Mouse (Mus musculus) lung, postnatal 0 days (tissue): ENCODE data around the gene Upp2. TPM values are rescaled to one million over a fixed set of nuclear protein-coding genes. Genes with fewer than 3 reads are reported as not detected.
A peak's percentile ranks its signal among the peaks of the same experiment; 100 is the strongest.

ENCODE experiments used
- ATAC-seq: fragments of 200-750 bp; cut with Nextera tagmentation; 2 replicates; pipeline ENCODE4 v1.8.0; 2017; ENCODE audit warnings: moderate library complexity
- DNase-seq: peaks from one replicate; pipeline ENCODE4 v3.0.0-alpha.2; 2016; ENCODE audit warnings: low spot score
- H3K27ac ChIP-seq: fragments of 300-500 bp; sonication (generic); 2 replicates; pipeline ENCODE4 v1.5.1; 2014; ENCODE audit warnings: antibody characterized with exemption, mild to moderate bottlenecking, low read length, mixed read lengths
- H3K27me3 ChIP-seq: fragments of 300-500 bp; sonication (generic); replicated peaks from 2 replicates; pipeline ENCODE4 v1.6.1; 2014; ENCODE audit warnings: low read length, mixed read lengths; ENCODE audit not compliant: insufficient read depth
- H3K36me3 ChIP-seq: fragments of 300-500 bp; sonication (generic); 2 replicates; pipeline ENCODE4 v1.6.1; 2014; ENCODE audit warnings: low read length, mixed read lengths; ENCODE audit not compliant: insufficient read depth
- H3K4me1 ChIP-seq: fragments of 300-500 bp; sonication (generic); 2 replicates; pipeline ENCODE4 v1.6.1; 2014; ENCODE audit warnings: antibody characterized with exemption, low read depth, low read length, mixed read lengths; ENCODE audit not compliant: insufficient read depth
- H3K4me2 ChIP-seq: fragments of 300-500 bp; sonication (generic); replicated peaks from 2 replicates; pipeline ENCODE4 v1.6.1; 2014; ENCODE audit warnings: low read depth, mild to moderate bottlenecking, low read length, moderate library complexity, mixed read lengths
- H3K4me3 ChIP-seq: fragments of 300-500 bp; sonication (generic); 2 replicates; pipeline ENCODE4 v1.5.1; 2014; ENCODE audit warnings: low read depth, low read length
- H3K9ac ChIP-seq: fragments of 300-500 bp; sonication (generic); replicated peaks from 2 replicates; pipeline ENCODE4 v1.6.1; 2014; ENCODE audit warnings: low read depth, mild to moderate bottlenecking
- H3K9me3 ChIP-seq: fragments of 300-500 bp; sonication (generic); 2 replicates; pipeline ENCODE4 v1.6.1; 2016; ENCODE audit warnings: low read length, mixed read lengths
- CTCF ChIP-seq: IDR thresholded peaks from 2 replicates; pipeline ENCODE4 v1.5.1; 2016; ENCODE audit warnings: antibody characterized with exemption, mild to moderate bottlenecking
- EP300 ChIP-seq: IDR thresholded peaks from 2 replicates; pipeline ENCODE4 v1.6.1; 2016; ENCODE audit warnings: antibody characterized with exemption, mild to moderate bottlenecking, control low read depth
- WGBS: fragments of 180-500 bp; shearing (Covaris S2); extraction: QIAGEN DNeasy Blood & Tissue Kit; methylation state at CpG from one replicate; pipeline ENCODE4 v1.1.7; 2014; 5-methylcytosine and 5-hydroxymethylcytosine counted together
- polyA plus RNA-seq: library from polyadenylated mRNA; unstranded; fragments of >200 nt; fragmentation: Nextera tagmentation; extraction: Ambion mirVana; gene quantifications from 2 replicates; pipeline ENCODE4 v1.2.1, GENCODE M21; 2015

The Upp2 gene
- polyA plus RNA-seq, 1 experiment from 2014 or later, result 6.4 TPM

GRCm38 (mm10) chr2:58657855-58658254, 90.8 kb downstream of the Upp2 start:
- WGBS, result 93% methylated on average over 10 of the region's 10 CpGs
- Histone ChIP-seq H3K9ac (no peak overlapping the region), H3K4me1 (no peaks in the 10 kb centered on the region), H3K4me3 (no peak overlapping the region), H3K9me3 (no peaks in the 10 kb centered on the region), H3K4me2 (no peak overlapping the region), H3K27me3 (no peaks in the 10 kb centered on the region), H3K36me3 (no peaks in the 10 kb centered on the region), H3K27ac (no peak overlapping the region)
- ATAC-seq (no peak), DNase-seq (no peak)
- no peak for TF ChIP-seq EP300
- TF ChIP-seq CTCF, result no peak

- DNase-seq, result no peak
- ATAC-seq, result no peak
- Histone ChIP-seq H3K36me3 (no peaks in the 10 kb centered on the region), H3K4me2 (no peak overlapping the region), H3K9me3 (no peaks in the 10 kb centered on the region), H3K9ac (no peak overlapping the region), H3K27ac (no peak overlapping the region), H3K27me3 (no peaks in the 10 kb centered on the region), H3K4me3 (no peak overlapping the region), H3K4me1 (no peaks in the 10 kb centered on the region)
- 67% methylated on average over 13 of the region's 13 CpGs for WGBS
- no peak for TF ChIP-seq CTCF
- TF ChIP-seq EP300, result no peak
Measured at GRCm38 (mm10) chr2:58660591-58660990, 93.5 kb downstream of the Upp2 start.

GRCm38 (mm10) chr2:58661116-58661515, 94.0 kb downstream of the Upp2 start:
- H3K4me1 ChIP-seq, result no peaks in the 10 kb centered on the region
- H3K36me3 ChIP-seq, result no peaks in the 10 kb centered on the region
- TF ChIP-seq CTCF, result no peak
- TF ChIP-seq EP300, result no peak
- H3K9ac ChIP-seq, result no peak overlapping the region
- DNase-seq (no peak), ATAC-seq (no peak)
- H3K27me3 ChIP-seq, result no peaks in the 10 kb centered on the region
- no peak overlapping the region for H3K4me2 ChIP-seq
- 75% methylated on average over 5 of the region's 5 CpGs for WGBS
- no peaks in the 10 kb centered on the region for H3K9me3 ChIP-seq
- H3K27ac ChIP-seq, result no peak overlapping the region
- H3K4me3 ChIP-seq, result no peak overlapping the region

- H3K27me3 ChIP-seq, result no peaks in the 10 kb centered on the region
- TF ChIP-seq CTCF (no peak), EP300 (no peak)
- no peak for DNase-seq
- no peaks in the 10 kb centered on the region for H3K9me3 ChIP-seq
- 82% methylated on average over 9 of the region's 9 CpGs for WGBS
- no peaks in the 10 kb centered on the region for H3K4me1 ChIP-seq
- H3K9ac ChIP-seq, result no peak overlapping the region
- H3K4me3 ChIP-seq, result no peak overlapping the region
- H3K36me3 ChIP-seq, result no peaks in the 10 kb centered on the region
- no peak overlapping the region for H3K4me2 ChIP-seq
- ATAC-seq, result no peak
- no peak overlapping the region for H3K27ac ChIP-seq
Measured at GRCm38 (mm10) chr2:58662661-58663060, 95.6 kb downstream of the Upp2 start.

- H3K36me3 ChIP-seq, result no peaks in the 10 kb centered on the region
- no peaks in the 10 kb centered on the region for H3K9me3 ChIP-seq
- WGBS, result 61% methylated on average over 7 of the region's 7 CpGs
- DNase-seq (no peak), ATAC-seq (peak; percentile 71)
- no peak overlapping the region for H3K27ac ChIP-seq
- no peaks in the 10 kb centered on the region for H3K27me3 ChIP-seq
- no peak for TF ChIP-seq CTCF
- TF ChIP-seq EP300, result no peak
- no peak overlapping the region for H3K4me2 ChIP-seq
- H3K4me3 ChIP-seq, result no peak overlapping the region
- H3K4me1 ChIP-seq, result no peaks in the 10 kb centered on the region
- H3K9ac ChIP-seq, result no peak overlapping the region
Measured at GRCm38 (mm10) chr2:58663404-58664120, 96.5 kb downstream of the Upp2 start.

GRCm38 (mm10) chr2:58665081-58665814, 98.2 kb downstream of the Upp2 start:
- Histone ChIP-seq H3K9ac (no peak overlapping the region), H3K36me3 (no peaks in the 10 kb centered on the region), H3K27ac (no peak overlapping the region), H3K9me3 (no peaks in the 10 kb centered on the region), H3K4me1 (no peaks in the 10 kb centered on the region), H3K27me3 (no peaks in the 10 kb centered on the region), H3K4me3 (no peak overlapping the region), H3K4me2 (no peak overlapping the region)
- DNase-seq (peak; percentile 76), ATAC-seq (no peak)
- TF ChIP-seq EP300, result no peak
- peak; percentile 86 for TF ChIP-seq CTCF
- WGBS, result 53% methylated on average over 12 of the region's 12 CpGs
